Mouse (Mus musculus) heart, postnatal 25 days (tissue): ENCODE measurements around the gene Plscr4. TPM values are rescaled to one million over a fixed set of nuclear protein-coding genes. Genes with fewer than 3 reads are reported as not detected.
A peak's percentile ranks its signal among the peaks of the same experiment; 100 is the strongest.

ENCODE experiments used
- DNase-seq: peaks from one replicate; pipeline ENCODE4 v3.0.0; 2022; ENCODE audit warnings: low spot score
- intact Hi-C: fragments of 180-260 bp; cut with DNase I; formaldehyde crosslinking; loops from one replicate; pipeline ENCODE4 v1.15.1; 2025
- total RNA-seq, 2 experiments: library from RNA; stranded (reverse); gene quantifications; 2 replicates each; pipeline ENCODE4 v1.2.3; 2021

Plscr4 gene
- total RNA-seq, 2 experiments from 2014 or later, result 6.2 to 8.5 TPM

DNA sequence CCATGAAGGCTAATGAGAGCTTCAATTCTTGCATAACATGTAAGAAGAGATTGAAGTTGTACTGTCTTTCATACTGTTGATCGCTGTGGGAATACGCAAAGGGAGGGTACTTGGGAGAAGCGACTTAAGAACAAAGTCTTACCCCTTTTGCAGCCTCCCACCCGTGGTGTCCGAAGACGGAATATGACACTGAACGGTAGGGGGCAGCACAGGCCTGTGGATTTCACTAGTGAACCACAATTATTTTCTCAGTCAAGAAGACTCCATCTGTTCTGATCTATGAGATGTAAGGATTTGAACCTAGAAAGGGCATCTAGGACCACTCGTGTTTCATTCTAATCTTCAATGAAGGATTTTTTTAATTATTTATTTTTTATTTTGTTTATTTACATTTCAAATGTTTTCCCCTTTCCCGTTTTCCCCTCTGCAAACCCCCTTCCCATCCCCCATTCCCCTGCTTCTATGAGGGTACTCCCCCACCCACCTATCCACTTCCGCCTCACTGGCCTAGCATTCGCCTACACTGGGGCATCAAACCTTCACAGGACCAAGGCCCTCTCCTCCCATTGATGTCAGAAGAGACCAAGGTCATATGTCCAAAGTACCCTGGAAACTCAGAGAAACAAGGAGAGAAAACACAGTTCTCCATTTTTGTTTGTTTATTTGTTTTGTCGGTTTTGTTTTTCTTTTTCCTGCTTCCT lies 42.7 kb downstream of the Plscr4 start:
- DNase-seq, result peak; percentile 47
- intact Hi-C loops, result loop anchor here (1.0 to 5.0 kb wide), 5 partner anchors 92 to 379 kb away; no protein-coding TSS in a partner anchor

DNA sequence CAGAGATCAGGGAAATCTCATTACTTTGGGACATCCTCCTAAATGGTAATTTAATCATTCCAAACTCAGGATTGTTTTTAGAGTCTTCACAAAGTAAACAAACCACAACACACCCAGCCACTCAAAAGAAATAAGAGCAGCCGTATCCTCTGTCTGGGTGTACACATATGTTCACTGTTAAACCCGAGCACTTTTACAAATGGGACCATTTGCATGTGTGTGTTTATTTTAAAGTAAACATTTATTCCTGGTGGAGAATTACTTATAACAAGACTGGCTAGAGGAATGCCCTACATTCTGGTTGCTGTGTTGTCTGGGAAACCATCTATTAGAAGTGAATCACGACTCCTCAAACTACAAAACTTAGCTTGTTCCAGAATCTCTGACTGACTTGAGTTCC lies 47.1 kb downstream of the Plscr4 start:
- no peak for DNase-seq
- intact Hi-C loops, result no loop called here

DNA sequence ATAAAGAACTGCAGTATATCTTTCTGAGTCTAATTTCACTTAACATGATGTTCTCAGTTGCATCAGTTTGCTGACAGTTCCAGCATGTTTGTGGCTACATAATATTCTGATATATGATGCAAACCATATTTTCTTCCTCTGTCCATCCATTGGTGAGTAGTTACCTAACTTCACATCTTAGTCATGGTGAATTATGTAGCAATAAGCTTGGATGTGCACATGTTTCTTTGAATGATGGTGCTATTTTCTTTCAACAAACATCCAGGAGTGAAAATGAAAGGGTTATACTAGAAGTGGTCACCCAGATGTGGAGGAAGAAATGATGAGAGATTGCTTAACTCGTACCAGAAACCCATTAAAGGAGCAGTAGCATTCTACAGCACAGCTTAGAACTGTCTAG lies 47.7 kb downstream of the Plscr4 start:
- intact Hi-C loops, result no loop called here
- no peak for DNase-seq

DNA sequence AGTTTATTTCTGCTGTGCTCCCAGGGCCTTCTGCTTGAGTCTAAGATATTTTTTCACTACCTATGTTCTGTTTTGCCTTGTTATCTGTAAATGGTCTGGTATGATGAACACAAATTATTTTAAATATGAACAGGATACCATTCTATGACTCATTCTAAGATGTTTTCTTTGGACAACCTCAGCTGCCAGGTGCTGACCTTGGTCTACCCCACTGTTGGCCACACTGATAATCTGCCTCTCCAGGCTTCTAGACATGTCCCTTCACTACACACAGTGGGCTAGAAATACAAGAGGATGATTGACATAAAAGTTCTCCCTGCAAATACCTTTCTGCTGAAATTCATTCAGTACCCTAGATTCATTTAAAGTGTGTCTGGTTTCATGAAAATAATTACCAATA lies 54.5 kb downstream of the Plscr4 start:
- intact Hi-C loops, result no loop called here
- DNase-seq, result no peak

DNA sequence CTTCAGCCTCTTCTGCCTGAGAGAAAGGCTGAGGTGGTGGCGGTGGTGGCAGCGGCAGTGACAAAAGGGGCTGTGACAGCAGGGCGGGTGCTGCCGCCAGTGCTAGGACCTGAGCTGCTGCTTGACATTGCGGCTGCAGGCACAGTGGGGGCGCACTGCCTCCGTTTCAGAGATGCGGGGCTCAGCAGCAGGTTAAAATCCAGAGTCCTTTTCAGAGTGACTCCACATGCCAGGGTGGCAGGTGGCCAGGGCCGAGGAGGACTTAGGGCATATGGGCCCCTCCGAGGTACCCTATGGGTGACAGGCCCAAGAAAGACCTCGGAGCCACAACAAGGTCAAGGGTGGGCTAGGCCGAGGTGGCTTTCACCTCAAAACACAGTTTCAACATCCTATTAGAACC lies 59.9 kb downstream of the Plscr4 start:
- intact Hi-C loops, result no loop called here
- DNase-seq, result no peak

DNA sequence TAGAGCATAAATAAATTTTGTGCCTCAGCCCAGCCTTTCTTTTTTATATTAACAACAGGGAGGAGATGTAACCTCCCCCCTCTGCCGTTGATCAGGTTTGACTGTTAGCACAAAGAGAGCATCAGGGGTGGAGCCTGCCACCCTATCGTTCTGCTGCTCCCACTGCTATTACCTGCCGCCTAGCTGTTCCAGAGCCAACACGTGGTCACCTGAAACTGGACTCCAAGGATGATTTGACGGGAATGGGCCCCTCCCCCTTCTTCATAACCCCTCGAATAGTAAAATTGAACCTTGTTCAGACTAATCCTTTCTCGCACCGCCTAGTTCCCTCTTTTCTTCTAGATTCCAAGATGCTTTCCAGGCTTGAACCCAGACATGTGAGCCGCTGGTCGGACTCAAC lies 63.6 kb downstream of the Plscr4 start:
- intact Hi-C loops, result no loop called here

DNA sequence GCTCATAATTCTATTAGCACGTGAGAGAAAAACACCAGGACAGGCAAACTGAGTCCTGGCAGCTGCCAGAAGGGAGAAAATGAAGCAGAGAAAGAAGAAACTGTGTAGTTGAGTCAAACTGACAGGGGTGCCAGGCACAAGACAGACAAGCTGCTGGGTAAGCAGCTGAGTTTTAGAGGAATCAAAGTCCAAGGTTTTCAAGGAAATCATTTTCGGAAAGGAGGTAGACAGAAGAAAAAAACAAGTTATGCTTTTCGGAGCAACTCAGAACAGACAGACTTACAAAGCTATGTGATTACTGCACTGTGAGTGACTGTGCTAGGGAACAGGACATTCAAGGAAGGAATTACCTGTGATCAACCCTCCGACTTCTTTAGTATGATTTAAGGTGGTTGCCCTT lies 67.3 kb downstream of the Plscr4 start:
- intact Hi-C loops, result no loop called here
- DNase-seq, result no peak

More for the DNA sequence above, 63.6 kb downstream of the Plscr4 start:
- no peak for DNase-seq

DNA sequence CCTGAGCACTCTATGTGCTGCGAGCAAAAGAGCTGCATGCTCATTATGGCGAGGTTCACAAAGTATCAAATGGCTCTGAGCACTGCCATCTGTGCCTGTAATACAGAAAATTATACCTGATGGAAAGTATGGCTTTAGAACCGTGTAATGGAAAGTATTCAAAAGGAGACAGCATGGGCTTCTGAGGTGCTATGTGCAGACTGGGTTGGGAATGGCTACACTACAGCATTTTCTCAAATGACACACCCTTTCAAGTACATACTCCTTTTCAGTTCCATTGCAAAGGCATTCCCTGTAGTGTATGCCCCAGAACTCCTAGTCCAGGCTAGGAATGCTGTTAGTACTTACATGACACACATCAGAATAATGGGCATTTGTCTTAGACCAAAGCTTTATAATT lies 72.9 kb downstream of the Plscr4 start:
- intact Hi-C loops, result no loop called here
- no peak for DNase-seq

DNA sequence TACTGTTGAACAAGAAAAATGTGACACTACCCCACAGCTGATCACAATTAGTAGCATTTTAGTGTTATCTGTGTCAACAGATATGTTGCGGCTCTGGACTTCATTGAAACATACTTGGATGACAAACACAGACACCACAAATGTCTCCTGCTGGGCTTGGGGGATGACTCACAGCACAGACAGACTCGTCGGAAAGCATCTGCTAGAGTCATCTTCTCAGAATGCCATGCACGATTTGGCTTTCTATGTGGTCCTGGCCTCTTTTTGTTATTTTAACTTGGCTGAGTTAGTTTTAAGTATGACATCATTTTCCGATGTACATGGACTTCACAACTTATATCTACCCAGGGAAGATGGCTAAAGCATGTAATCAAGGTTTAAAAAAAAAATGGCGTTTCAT lies 80.6 kb downstream of the Plscr4 start:
- no peak for DNase-seq
- intact Hi-C loops, result loop anchor here (5.0 kb wide), 1 partner anchor 35 kb away; no protein-coding TSS in a partner anchor

DNA sequence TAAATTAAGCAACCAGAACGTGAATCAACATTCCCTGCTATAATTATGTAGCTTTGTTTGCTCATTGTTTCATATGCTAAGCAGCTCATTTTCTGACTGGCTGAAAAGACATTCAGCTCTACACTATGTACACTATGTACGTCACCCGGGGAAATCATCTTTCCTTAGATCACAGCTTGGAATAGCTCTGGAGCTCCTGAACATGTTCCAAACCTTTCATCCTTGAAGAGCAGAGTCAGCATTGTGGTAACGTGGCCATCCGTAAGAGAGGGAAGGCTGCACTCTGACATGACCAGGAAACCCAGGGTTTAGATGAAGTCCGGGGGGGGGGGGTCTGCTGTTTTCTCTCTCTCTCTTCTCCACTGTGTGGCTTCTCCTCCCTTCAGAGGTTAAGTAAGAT lies 81.0 kb downstream of the Plscr4 start:
- intact Hi-C loops, result loop anchor here (5.0 kb wide), 1 partner anchor 34 kb away; no protein-coding TSS in a partner anchor
- no peak for DNase-seq

Other genes with a start within 250 kb of the Plscr4 start
- gene Plscr1, start 207.6 kb upstream of the Plscr4 start, total RNA-seq, result 10 to 100 TPM in 1 of 2 experiments, 1 to 10 TPM in 1; 9.6 to 10.8 TPM
- gene Plscr2, start 181.8 kb upstream of the Plscr4 start, total RNA-seq, result 10 to 100 TPM; 24.4 to 26.4 TPM
- not detected for gene 1700057G04Rik, start 148.0 kb upstream of the Plscr4 start, total RNA-seq
- gene Plod2, start 84.8 kb downstream of the Plscr4 start, total RNA-seq, result 10 to 100 TPM; 17.2 to 20.9 TPM